Mouse (Mus musculus) CD4-positive naive resting alpha-beta T cell, adult 76 days (primary cell): ENCODE results near the gene Gtse1. TPM values are rescaled to one million over a fixed set of nuclear protein-coding genes. Genes with fewer than 3 reads are reported as not detected.

Experiments
- total RNA-seq: library from RNA; stranded (reverse); gene quantifications from one replicate; pipeline ENCODE4 v1.2.4, GENCODE M21; 2023

The Gtse1 gene
- total RNA-seq, result 3.3 TPM

GRCm38 (mm10) chr15:85859490-85860031 lies at the start of gene Gtse1:
Gene Gtse1, plus strand, starts transcription at chr15:85859745.

DNA sequence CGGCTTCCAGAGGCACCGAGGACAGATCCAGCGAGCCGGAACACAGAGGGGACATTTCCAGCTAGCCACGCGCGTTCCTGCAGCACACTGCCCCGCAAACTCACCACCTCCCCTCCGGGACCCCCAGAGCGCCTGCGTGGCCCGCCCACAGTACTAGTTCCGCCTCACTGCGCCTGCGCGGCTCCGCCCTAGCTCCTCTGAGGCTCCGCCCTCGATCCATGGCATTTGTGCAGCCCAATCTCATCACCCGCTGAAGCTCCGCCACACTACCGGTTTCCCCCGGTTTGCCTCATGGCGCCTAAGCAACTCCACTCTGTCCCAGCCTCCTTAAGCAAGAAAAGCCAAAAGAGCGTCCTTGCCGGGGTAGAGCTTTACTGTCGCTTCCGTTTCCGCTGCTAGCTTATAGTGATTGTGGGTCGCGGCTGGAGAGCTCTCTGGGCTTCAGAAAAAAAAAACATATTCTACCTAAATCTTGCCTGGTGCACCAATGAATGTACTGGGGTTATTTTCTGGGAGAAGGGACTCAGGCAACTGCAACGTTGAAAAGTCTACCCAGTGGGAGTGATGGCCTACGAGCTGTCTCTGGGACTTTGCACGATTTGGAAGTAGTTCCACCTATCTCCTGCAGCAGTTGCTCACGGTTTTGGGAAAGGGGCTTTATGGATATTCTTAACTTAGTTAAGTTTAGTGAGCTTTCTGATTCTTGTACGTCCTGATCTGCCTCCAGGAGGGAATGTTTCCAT lies 47.8 kb upstream of the Gtse1 start, which contains the start of gene Cdpf1:
Gene Cdpf1 (minus strand): TSS at position 163 of the 743 bp plus-strand sequence.

GRCm38 (mm10) chr15:85821203-85822010 lies 38.1 kb upstream of the Gtse1 start, which contains the start of gene Pkdrej:
Gene Pkdrej, minus strand, starts transcription at chr15:85821734.

DNA sequence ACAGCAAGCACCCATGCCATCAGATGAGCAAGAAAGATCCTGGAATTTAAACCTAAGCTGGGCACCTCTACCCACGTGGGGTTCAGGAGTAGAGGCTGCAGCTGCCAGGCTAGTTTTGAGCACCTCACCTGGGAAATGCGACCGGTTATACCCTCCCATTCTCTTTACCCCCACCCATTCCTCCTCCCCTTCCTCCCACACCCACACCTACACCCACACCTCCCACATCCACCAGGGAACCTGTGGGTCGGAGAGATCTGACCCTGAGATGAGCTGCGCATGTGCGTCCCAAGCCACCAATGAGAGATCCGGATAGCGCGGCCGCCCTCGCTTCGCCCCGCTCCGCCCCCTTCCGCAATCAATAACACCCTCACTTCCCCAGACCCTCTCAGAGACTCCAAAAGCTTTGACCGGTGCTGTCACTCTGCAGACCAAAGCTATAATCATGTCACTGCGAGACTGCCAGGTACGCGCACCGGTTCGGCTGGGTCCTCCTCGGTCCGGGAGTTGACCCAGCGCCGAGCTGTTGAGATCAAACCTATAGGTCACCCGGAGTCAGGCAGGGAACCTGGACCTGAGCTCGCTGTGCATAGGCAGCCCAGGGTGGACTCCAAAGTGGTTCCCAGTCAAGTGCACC lies 27.5 kb upstream of the Gtse1 start, which contains the start of gene Ttc38:
Gene Ttc38 (plus strand): TSS at position 353 of the 637 bp plus-strand sequence.

GRCm38 (mm10) chr15:85878848-85879497 lies 19.4 kb downstream of the Gtse1 start, which contains the start of gene Trmu:
Gene Trmu, plus strand, starts transcription at chr15:85879312.

Other genes with a start within 250 kb of the Gtse1 start
- not detected for gene Ppara, start 124.8 kb upstream of the Gtse1 start, total RNA-seq
- 25.5 TPM for gene Cdpf1, start 48.0 kb upstream of the Gtse1 start, total RNA-seq
- gene Pkdrej, start 38.0 kb upstream of the Gtse1 start, total RNA-seq, result not detected
- 17.5 TPM for gene Ttc38, start 27.4 kb upstream of the Gtse1 start, total RNA-seq
- 26.1 TPM for gene Trmu, start 19.6 kb downstream of the Gtse1 start, total RNA-seq
- 28.4 TPM for gene Celsr1, start 174.0 kb downstream of the Gtse1 start, total RNA-seq
- gene Gramd4, start 197.9 kb downstream of the Gtse1 start, total RNA-seq, result 117 TPM